Mouse (Mus musculus): ENCODE measurements around the gene Gpbar1.
"Not testable (repeated sequence)": the region's sequence is repeated elsewhere in the genome, so short reads cannot be mapped to it uniquely, and the experiment has no call there.

The Gpbar1 gene

DNA sequence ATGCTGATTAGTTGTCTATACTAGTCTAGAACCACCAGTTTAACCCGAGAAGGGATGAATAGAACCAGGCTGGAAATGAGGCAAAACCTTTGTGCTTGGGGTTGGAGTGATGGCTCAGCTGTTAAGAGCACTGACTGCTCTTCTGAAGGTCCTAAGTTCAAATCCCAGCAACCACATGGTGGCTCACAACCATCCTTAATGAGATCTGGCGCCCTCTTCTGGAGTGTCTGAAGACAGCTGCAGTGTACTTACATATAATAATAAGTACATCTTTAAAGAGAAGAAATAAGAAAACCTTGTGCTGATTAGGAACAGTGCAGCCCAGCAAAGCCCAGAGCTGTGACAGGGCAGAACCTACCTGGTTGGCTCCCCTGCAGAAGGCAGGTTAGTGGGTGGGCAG is 48.6 kb downstream of the Gpbar1 start:
- not testable (repeated sequence) for DNase-seq (ENCODE audit: low spot score)
